Mouse (Mus musculus) heart, adult 18-20 months (tissue): ENCODE results near the gene Rims1. TPM values are rescaled to one million over a fixed set of nuclear protein-coding genes. Genes with fewer than 3 reads are reported as not detected.

Source experiments
- DNase-seq, 2 experiments: peaks; one replicate each; pipeline ENCODE4 v3.0.0; 2021 to 2022; ENCODE audit warnings: mixed read lengths in 1 of 2
- total RNA-seq, 2 experiments: library from RNA; stranded (reverse); gene quantifications; 2 replicates each; pipeline ENCODE4 v1.2.3; 2021

Gene Rims1
- total RNA-seq, 2 experiments from 2014 or later = 0.35 to 0.39 TPM

DNA sequence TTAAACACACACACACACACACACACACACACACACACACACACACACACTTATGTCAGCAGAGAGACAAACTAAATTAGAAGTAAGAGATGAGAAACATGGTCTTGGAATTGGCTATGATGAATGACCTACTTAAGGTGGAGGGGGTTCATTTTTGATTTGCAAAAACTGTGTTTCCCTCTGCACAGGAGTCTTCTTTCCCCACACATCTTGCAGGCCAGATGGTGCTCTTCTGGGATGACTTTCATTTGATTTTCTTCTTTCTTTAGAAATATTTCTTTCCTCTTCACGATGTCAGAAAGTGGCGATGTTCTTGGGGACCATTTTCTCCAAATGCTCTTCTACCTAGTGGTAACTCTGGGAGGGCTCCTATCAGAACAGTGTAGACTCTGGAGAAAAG, 560.0 kb downstream of the Rims1 start:
- DNase-seq = no peak
